Mouse (Mus musculus) limb, embryonic 10.5 days (tissue): ENCODE results near the gene Zfp335. TPM values are rescaled to one million over a fixed set of nuclear protein-coding genes. Genes with fewer than 3 reads are reported as not detected.

Source experiments
- DNase-seq: peaks from one replicate; pipeline ENCODE4 v3.0.0-alpha.2; 2017; ENCODE audit warnings: low spot score
- H3K27ac ChIP-seq: fragments of 300-500 bp; sonication (generic); 2 replicates; pipeline ENCODE4 v1.5.1; 2016; ENCODE audit warnings: mild to moderate bottlenecking
- H3K27me3 ChIP-seq: fragments of 300-500 bp; sonication (generic); 2 replicates; pipeline ENCODE4 v1.6.1; 2016; ENCODE audit warnings: low read depth, mild to moderate bottlenecking; ENCODE audit not compliant: poor library complexity, severe bottlenecking
- H3K36me3 ChIP-seq: fragments of 300-500 bp; sonication (generic); 2 replicates; pipeline ENCODE4 v1.6.1; 2016; ENCODE audit warnings: mild to moderate bottlenecking, moderate library complexity
- H3K4me1 ChIP-seq: fragments of 300-500 bp; sonication (generic); 2 replicates; pipeline ENCODE4 v1.6.1; 2016
- H3K4me3 ChIP-seq: fragments of 300-500 bp; sonication (generic); 2 replicates; pipeline ENCODE4 v1.5.1; 2016; ENCODE audit warnings: mild to moderate bottlenecking, moderate library complexity
- H3K9me3 ChIP-seq: fragments of 300-500 bp; sonication (generic); replicated peaks from 2 replicates; pipeline ENCODE4 v1.6.1; 2016; ENCODE audit warnings: mild to moderate bottlenecking
- WGBS: fragments of 180-500 bp; shearing (Covaris S2); methylation state at CpG from one replicate; pipeline ENCODE4 v1.1.7; 2016; 5-methylcytosine and 5-hydroxymethylcytosine counted together
- polyA plus RNA-seq: library from polyadenylated mRNA; unstranded; fragments of >200 nt; fragmentation: Nextera tagmentation; extraction: Ambion mirVana; gene quantifications from 2 replicates; pipeline ENCODE4 v1.2.1, GENCODE M21; 2016

Gene Zfp335
- polyA plus RNA-seq, 1 experiment from 2014 or later: 21.3 TPM

DNA sequence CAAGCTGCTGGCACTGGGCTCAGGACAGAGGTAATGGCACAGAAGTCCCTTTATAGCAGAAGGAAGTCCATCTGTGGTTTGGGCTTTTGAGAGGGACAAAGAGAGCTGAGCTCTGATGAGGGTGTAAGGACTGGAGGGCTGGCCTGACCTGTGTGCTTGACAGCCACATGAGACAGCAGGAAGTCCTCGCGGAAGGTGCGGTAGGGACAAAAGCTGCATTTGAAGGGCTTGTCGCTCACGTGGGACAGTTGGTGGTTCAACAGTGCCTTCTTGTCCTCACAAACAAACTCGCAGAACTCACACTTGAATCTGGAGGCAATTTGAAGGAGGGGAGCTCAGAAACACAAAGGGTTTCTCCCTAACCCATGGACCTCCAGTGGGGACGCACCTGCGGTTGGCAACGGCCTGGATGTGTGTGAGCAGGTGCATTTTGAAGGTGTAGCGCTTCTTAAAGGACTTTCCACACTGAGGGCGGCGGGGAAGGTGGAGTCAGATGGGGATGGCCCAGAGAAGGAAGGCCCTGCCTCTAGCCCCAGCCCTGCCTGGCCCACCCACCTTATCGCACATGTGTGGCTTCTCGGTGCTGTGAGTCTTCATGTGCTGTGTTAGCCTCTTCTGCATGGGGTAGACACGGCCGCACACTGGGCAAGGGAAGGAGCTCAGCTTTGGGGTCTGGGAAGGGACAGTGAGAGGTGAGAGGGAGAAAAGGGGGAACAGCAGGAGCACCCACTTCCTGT lies 11.7 kb downstream of the Zfp335 start:
- 96% methylated on average over 16 of the region's 16 CpGs for WGBS

DNA sequence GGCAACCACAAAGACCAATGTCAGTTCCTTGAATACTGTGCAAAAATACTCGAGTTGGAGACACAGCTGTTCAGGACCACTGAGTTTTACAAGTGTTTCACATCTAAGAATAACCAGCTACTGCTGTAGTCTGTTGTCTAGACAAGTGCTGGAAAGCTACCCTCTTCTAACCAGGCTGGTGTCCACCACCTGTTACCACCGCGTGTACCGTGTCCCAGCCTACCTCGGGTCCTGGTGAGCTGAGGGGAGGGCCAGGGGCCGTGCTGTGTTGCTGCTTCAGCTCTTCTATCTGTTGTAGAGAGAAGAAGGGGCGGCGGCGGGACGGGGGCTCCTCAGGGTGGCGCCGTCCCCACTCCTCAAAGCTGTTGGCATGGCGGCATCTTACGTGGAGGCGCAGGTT lies 12.5 kb downstream of the Zfp335 start:
- no peaks in the 10 kb centered on the region for H3K9me3 ChIP-seq
- 95% methylated on average over 15 of the region's 15 CpGs for WGBS
- no peak overlapping the region for H3K4me3 ChIP-seq
- no peaks in the 10 kb centered on the region for H3K27me3 ChIP-seq
- DNase-seq: no peak
- no peaks in the 10 kb centered on the region for H3K4me1 ChIP-seq
- no peak overlapping the region for H3K27ac ChIP-seq
- H3K36me3 ChIP-seq: peaks cover 100% of the 10 kb centered on the region

More for the DNA sequence above, 11.7 kb downstream of the Zfp335 start:
- Histone ChIP-seq H3K9me3 (no peaks in the 10 kb centered on the region), H3K36me3 (peaks cover 100% of the 10 kb centered on the region), H3K4me3 (no peak overlapping the region), H3K27ac (no peak overlapping the region), H3K4me1 (no peaks in the 10 kb centered on the region), H3K27me3 (no peaks in the 10 kb centered on the region)
- no peak for DNase-seq

- no peaks in the 10 kb centered on the region for H3K27me3 ChIP-seq
- H3K4me3 ChIP-seq: no peak overlapping the region
- H3K36me3 ChIP-seq: peaks cover 100% of the 10 kb centered on the region
- WGBS: 97% methylated on average over 7 of the region's 7 CpGs
- H3K27ac ChIP-seq: no peak overlapping the region
- no peaks in the 10 kb centered on the region for H3K9me3 ChIP-seq
- DNase-seq: no peak
- H3K4me1 ChIP-seq: no peaks in the 10 kb centered on the region
Measured at GRCm38 (mm10) chr2:164898008-164898407, 13.5 kb downstream of the Zfp335 start.

GRCm38 (mm10) chr2:164895885-164896284 lies 15.7 kb downstream of the Zfp335 start:
- no peaks in the 10 kb centered on the region for H3K9me3 ChIP-seq
- no peak for DNase-seq
- WGBS: 92% methylated on average over 6 of the region's 6 CpGs
- peaks cover 100% of the 10 kb centered on the region for H3K36me3 ChIP-seq
- no peak overlapping the region for H3K27ac ChIP-seq
- no peaks in the 10 kb centered on the region for H3K4me1 ChIP-seq
- no peaks in the 10 kb centered on the region for H3K27me3 ChIP-seq
- H3K4me3 ChIP-seq: no peak overlapping the region

DNA sequence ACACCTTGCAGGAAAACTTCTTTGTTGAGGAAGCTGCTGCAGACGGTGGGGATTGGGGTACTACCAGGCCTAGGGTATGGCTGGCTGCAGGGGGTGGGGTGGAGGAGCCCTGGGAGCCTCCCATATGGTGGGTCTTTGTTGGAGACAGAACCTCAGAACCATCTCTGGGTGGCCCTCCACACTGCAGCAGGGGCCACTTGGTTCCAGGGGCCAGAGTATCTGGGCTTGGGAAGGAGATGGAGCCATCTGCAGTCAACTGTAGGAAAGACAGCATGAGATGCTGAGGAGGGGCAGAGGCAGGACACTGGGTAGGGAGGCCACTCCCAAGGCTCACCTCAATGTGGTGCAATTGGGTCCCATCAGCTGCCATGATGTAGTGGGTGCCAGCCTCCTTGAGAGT lies 16.9 kb downstream of the Zfp335 start:
- no peak for DNase-seq
- Histone ChIP-seq H3K9me3 (no peaks in the 10 kb centered on the region), H3K4me1 (no peaks in the 10 kb centered on the region), H3K4me3 (no peak overlapping the region), H3K27ac (no peak overlapping the region), H3K27me3 (no peaks in the 10 kb centered on the region), H3K36me3 (peaks cover 100% of the 10 kb centered on the region)
- 80% methylated on average over 1 of the region's 1 CpGs for WGBS

GRCm38 (mm10) chr2:164894048-164894447 lies 17.5 kb downstream of the Zfp335 start:
- 74% methylated on average over 5 of the region's 5 CpGs for WGBS
- Histone ChIP-seq H3K36me3 (peaks cover 100% of the 10 kb centered on the region), H3K4me3 (no peak overlapping the region), H3K9me3 (no peaks in the 10 kb centered on the region), H3K27ac (no peak overlapping the region), H3K4me1 (no peaks in the 10 kb centered on the region), H3K27me3 (no peaks in the 10 kb centered on the region)
- no peak for DNase-seq

- H3K4me3 ChIP-seq: no peak overlapping the region
- no peak overlapping the region for H3K27ac ChIP-seq
- peaks cover 100% of the 10 kb centered on the region for H3K36me3 ChIP-seq
- H3K4me1 ChIP-seq: no peaks in the 10 kb centered on the region
- WGBS: 94% methylated on average over 6 of the region's 6 CpGs
- H3K27me3 ChIP-seq: no peaks in the 10 kb centered on the region
- no peak for DNase-seq
- H3K9me3 ChIP-seq: no peaks in the 10 kb centered on the region
Measured at GRCm38 (mm10) chr2:164892696-164893216, 18.8 kb downstream of the Zfp335 start.

GRCm38 (mm10) chr2:164891908-164892695 lies 19.5 kb downstream of the Zfp335 start:
- no peak for DNase-seq
- Histone ChIP-seq H3K9me3 (no peaks in the 10 kb centered on the region), H3K36me3 (peaks cover 100% of the 10 kb centered on the region), H3K27ac (no peak overlapping the region), H3K4me3 (no peak overlapping the region), H3K27me3 (no peaks in the 10 kb centered on the region), H3K4me1 (no peaks in the 10 kb centered on the region)
- WGBS: 94% methylated on average over 15 of the region's 15 CpGs

DNA sequence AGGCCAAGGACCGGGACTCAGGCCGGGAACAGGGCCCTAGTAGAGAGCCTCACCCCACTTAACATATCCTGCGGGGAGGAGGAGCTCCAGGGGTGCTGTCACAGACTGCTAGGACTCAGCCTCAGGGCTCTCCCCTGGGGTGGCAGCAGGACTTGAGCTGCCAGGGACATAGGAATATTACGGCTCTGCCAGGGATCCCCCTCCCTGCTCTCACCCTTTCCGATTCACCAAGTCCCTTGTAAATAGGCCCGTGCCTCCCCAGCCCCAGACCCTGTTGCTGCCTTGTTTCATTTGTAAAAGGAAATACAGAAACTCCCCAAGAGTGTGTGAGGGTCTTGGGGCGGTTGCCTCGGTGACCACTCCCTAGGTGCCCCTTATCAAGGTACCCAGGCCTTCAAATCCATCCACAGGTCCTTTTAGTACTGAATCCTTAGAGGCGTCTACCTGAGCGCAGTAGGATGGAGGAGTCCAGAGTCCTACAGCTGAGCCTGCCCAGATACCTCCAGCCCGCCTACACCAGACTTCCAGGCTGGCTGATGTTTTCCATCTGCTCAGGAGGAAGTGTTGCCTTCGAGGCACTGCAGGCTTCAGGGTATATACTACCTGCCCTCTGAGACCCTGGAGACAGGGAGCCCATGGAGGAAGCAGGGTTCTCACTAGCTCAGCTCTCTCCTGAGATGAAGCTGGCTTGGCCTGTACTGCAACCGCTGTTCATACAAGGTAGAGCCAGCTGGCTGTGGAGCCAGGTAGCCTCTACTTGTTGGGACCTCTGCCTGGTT lies 20.3 kb downstream of the Zfp335 start:
- Histone ChIP-seq H3K4me1 (no peaks in the 10 kb centered on the region), H3K27me3 (no peaks in the 10 kb centered on the region), H3K36me3 (peaks cover 100% of the 10 kb centered on the region), H3K9me3 (no peaks in the 10 kb centered on the region), H3K4me3 (no peak overlapping the region), H3K27ac (no peak overlapping the region)
- no peak for DNase-seq
- WGBS: 90% methylated on average over 13 of the region's 13 CpGs

- H3K4me1 ChIP-seq: no peaks in the 10 kb centered on the region
- DNase-seq: no peak
- H3K36me3 ChIP-seq: peaks cover 100% of the 10 kb centered on the region
- 93% methylated on average over 24 of the region's 24 CpGs for WGBS
- no peak overlapping the region for H3K27ac ChIP-seq
- H3K27me3 ChIP-seq: no peaks in the 10 kb centered on the region
- no peaks in the 10 kb centered on the region for H3K9me3 ChIP-seq
- no peak overlapping the region for H3K4me3 ChIP-seq
Measured at GRCm38 (mm10) chr2:164890411-164891049, 21.0 kb downstream of the Zfp335 start.

- Histone ChIP-seq H3K9me3 (no peaks in the 10 kb centered on the region), H3K36me3 (peaks cover 100% of the 10 kb centered on the region), H3K27ac (no peak overlapping the region), H3K4me3 (no peak overlapping the region), H3K27me3 (no peaks in the 10 kb centered on the region), H3K4me1 (no peaks in the 10 kb centered on the region)
- DNase-seq: no peak
- WGBS: 93% methylated on average over 2 of the region's 2 CpGs
Measured at GRCm38 (mm10) chr2:164889960-164890359, 21.6 kb downstream of the Zfp335 start.

GRCm38 (mm10) chr2:164888996-164889395 lies 22.6 kb downstream of the Zfp335 start:
- Histone ChIP-seq H3K4me3 (no peak overlapping the region), H3K27me3 (no peaks in the 10 kb centered on the region), H3K9me3 (no peaks in the 10 kb centered on the region), H3K36me3 (peaks cover 99% of the 10 kb centered on the region), H3K4me1 (no peaks in the 10 kb centered on the region), H3K27ac (no peak overlapping the region)
- WGBS: 87% methylated on average over 12 of the region's 12 CpGs
- DNase-seq: no peak
